Mouse (Mus musculus) hindbrain, embryonic 12.5 days (tissue): ENCODE results near the gene Smim27. TPM values are rescaled to one million over a fixed set of nuclear protein-coding genes. Genes with fewer than 3 reads are reported as not detected.

Experiments used
- ATAC-seq: fragments of 200-750 bp; cut with Nextera tagmentation; 2 replicates; pipeline ENCODE4 v1.8.0; 2017; ENCODE audit warnings: moderate TSS enrichment; ENCODE audit not compliant: low FRiP score
- H3K27ac ChIP-seq: fragments of 300-500 bp; sonication (generic); 2 replicates; pipeline ENCODE4 v1.5.1; 2016; ENCODE audit warnings: mild to moderate bottlenecking
- H3K27me3 ChIP-seq: fragments of 300-500 bp; sonication (generic); 2 replicates; pipeline ENCODE4 v1.6.1; 2016; ENCODE audit warnings: mild to moderate bottlenecking
- H3K36me3 ChIP-seq: fragments of 300-500 bp; sonication (generic); 2 replicates; pipeline ENCODE4 v1.6.1; 2016; ENCODE audit warnings: mild to moderate bottlenecking
- H3K4me1 ChIP-seq: fragments of 300-500 bp; sonication (generic); 2 replicates; pipeline ENCODE4 v1.6.1; 2016
- H3K4me2 ChIP-seq: fragments of 300-500 bp; sonication (generic); replicated peaks from 2 replicates; pipeline ENCODE4 v1.6.1; 2016; ENCODE audit warnings: mild to moderate bottlenecking
- H3K4me3 ChIP-seq: fragments of 300-500 bp; sonication (generic); 2 replicates; pipeline ENCODE4 v1.5.1; 2016; ENCODE audit warnings: mild to moderate bottlenecking
- H3K9ac ChIP-seq: fragments of 300-500 bp; sonication (generic); 2 replicates; pipeline ENCODE4 v1.6.1; 2016; ENCODE audit warnings: mild to moderate bottlenecking, moderate library complexity
- H3K9me3 ChIP-seq: fragments of 300-500 bp; sonication (generic); replicated peaks from 2 replicates; pipeline ENCODE4 v1.6.1; 2016; ENCODE audit warnings: mild to moderate bottlenecking
- WGBS: fragments of 180-500 bp; shearing (Covaris S2); methylation state at CpG from one replicate; pipeline ENCODE4 v1.1.7; 2016; 5-methylcytosine and 5-hydroxymethylcytosine counted together
- polyA plus RNA-seq: library from polyadenylated mRNA; unstranded; fragments of >200 nt; fragmentation: Nextera tagmentation; extraction: Ambion mirVana; gene quantifications from 2 replicates; pipeline ENCODE4 v1.2.1, GENCODE M21; 2016

Gene Smim27
- polyA plus RNA-seq, 1 experiment from 2014 or later = 23.6 TPM

DNA sequence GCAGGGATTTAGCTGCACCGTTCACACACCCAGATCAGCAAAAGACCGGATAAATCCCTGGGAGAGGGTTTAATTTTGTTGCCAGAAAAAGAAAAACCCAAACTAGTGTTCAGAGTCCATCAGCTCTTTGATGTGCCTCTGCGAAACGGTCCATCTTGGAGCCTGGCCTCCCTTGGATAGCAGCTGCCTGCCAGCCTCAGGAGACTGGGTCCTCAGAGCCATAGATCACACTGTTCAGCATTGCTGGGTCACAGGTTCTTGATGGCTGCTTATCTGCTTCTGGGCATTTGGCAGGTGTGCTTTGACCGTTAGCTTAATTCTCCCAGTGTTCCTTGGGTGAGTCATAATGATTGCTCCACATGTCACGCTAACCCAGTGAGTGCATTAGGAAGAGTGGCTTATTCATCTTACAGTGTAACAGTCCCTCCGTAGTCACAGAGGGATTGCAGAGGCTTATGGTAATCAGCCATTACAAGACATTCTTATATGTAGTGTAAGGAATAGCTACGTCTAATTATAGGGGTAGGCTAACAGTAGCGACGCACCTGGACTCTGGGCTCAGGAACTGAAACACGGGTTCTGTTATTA lies 41.5 kb downstream of the Smim27 start:
- H3K27ac ChIP-seq = no peak overlapping the region
- no peaks in the 10 kb centered on the region for H3K4me1 ChIP-seq
- no peaks in the 10 kb centered on the region for H3K9me3 ChIP-seq
- no peak for ATAC-seq
- WGBS = 81% methylated on average over 11 of the region's 11 CpGs
- no peaks in the 10 kb centered on the region for H3K36me3 ChIP-seq
- H3K9ac ChIP-seq = no peak overlapping the region
- no peaks in the 10 kb centered on the region for H3K27me3 ChIP-seq
- H3K4me3 ChIP-seq = no peak overlapping the region
- H3K4me2 ChIP-seq = no peak overlapping the region

DNA sequence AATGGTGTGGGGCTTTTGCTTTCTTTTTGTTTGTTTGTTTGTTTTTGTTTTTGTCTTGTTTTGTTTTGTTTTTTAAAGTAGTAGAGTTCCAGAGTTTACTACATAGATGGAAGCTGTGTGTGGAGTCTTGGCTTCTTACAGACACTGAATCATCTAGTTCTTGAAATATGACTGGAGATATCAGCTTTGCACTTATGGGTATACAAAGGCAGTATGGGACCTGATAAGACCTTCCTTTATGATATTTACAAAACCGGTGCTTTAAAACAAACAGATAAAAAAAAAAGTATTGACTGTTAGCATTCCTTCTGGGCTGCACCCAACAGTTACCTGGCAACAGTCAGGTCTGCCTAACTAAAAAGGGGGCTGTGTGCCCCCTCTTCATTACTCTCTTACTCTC lies 42.8 kb downstream of the Smim27 start:
- Histone ChIP-seq H3K4me1 (no peaks in the 10 kb centered on the region), H3K36me3 (no peaks in the 10 kb centered on the region), H3K27me3 (no peaks in the 10 kb centered on the region), H3K4me3 (no peak overlapping the region), H3K9ac (no peak overlapping the region), H3K27ac (no peak overlapping the region), H3K4me2 (no peak overlapping the region), H3K9me3 (no peaks in the 10 kb centered on the region)
- ATAC-seq = no peak
- 95% methylated on average over 1 of the region's 1 CpGs for WGBS

DNA sequence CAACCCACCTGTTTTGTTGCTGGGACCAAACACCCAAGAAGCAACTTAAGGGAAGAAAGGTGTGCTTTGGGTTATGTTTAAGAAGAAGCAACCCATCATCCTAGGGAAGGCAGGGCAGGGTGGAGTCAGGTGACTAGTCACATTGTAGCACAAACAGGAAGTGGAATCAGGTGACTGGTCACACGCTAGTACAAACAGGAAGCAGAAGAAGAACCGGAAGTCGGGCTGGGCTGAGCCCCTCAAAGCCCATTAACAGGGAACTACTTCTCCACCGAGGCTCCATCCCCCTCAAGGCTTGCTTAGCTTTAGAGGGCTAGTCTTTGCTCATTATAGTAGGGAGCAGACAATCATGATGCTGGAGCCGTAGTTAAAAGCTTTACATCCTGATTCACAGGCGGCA lies 43.6 kb downstream of the Smim27 start:
- 88% methylated on average over 6 of the region's 6 CpGs for WGBS
- Histone ChIP-seq H3K4me1 (no peaks in the 10 kb centered on the region), H3K4me3 (no peak overlapping the region), H3K27ac (no peak overlapping the region), H3K9ac (no peak overlapping the region), H3K4me2 (no peak overlapping the region), H3K36me3 (no peaks in the 10 kb centered on the region), H3K27me3 (no peaks in the 10 kb centered on the region), H3K9me3 (no peaks in the 10 kb centered on the region)
- no peak for ATAC-seq

DNA sequence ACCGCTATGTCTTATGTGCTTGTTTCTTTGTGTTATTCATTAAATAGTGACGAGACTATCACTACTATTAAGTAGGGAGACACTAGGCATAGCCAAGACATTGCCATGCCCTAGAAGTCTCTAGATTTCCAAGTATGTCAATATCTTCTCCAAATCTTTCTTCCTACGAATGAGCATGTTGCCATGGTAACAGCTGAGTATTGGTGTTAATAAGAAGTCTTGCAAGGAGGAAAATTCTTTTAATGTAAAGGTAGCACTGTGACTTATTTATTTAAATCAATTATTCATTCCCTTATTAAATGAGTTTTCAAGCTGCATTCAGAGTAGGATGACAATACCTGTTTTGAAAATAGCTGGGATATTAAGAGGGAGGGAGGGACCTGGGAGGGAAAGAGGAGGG lies 48.0 kb downstream of the Smim27 start:
- Histone ChIP-seq H3K9me3 (no peaks in the 10 kb centered on the region), H3K4me1 (no peaks in the 10 kb centered on the region), H3K27me3 (no peaks in the 10 kb centered on the region), H3K9ac (no peak overlapping the region), H3K4me3 (no peak overlapping the region), H3K27ac (no peak overlapping the region), H3K4me2 (no peak overlapping the region), H3K36me3 (no peaks in the 10 kb centered on the region)
- no peak for ATAC-seq
- WGBS = 81% methylated on average over 3 of the region's 3 CpGs

Other genes starting within 250 kb of the Smim27 start
- 57.6 and 59.8 TPM in 2 replicates for gene Aco1, start 126.5 kb upstream of the Smim27 start, polyA plus RNA-seq
- 6.9 and 7.6 TPM in 2 replicates for gene Ddx58, start 29.8 kb upstream of the Smim27 start, polyA plus RNA-seq
- gene Topors, start 271 bp downstream of the Smim27 start, polyA plus RNA-seq = 45.6 and 48.3 TPM in 2 replicates
- 235 and 265 TPM in 2 replicates for gene Ndufb6, start 9.8 kb downstream of the Smim27 start, polyA plus RNA-seq
- 0.09 and 0.14 TPM in 2 replicates for gene Tmem215, start 202.6 kb downstream of the Smim27 start, polyA plus RNA-seq